Mouse (Mus musculus) central nervous system, embryonic 18 days (tissue): ENCODE data around the gene Fgf15. TPM values are rescaled to one million over a fixed set of nuclear protein-coding genes. Genes with fewer than 3 reads are reported as not detected.

Source experiments
- polyA plus RNA-seq: library from polyadenylated mRNA; depleted of rRNA; stranded (reverse); fragments of >200 nt; gene quantifications from 2 replicates; pipeline ENCODE4 v1.2.3, GENCODE M21; 2012; rRNA removed

Gene Fgf15
- polyA plus RNA-seq: 3.2 and 6.5 TPM in 2 replicates

GRCm38 (mm10) chr7:144896294-144897218 lies at the start of gene Fgf15:
Gene Fgf15 (plus strand): TSS chr7:144896531.

GRCm38 (mm10) chr7:144847067-144847466 lies 49.3 kb upstream of the Fgf15 start, which contains the start of gene Fgf4:
Gene Fgf4 (plus strand): TSS chr7:144847367.

DNA sequence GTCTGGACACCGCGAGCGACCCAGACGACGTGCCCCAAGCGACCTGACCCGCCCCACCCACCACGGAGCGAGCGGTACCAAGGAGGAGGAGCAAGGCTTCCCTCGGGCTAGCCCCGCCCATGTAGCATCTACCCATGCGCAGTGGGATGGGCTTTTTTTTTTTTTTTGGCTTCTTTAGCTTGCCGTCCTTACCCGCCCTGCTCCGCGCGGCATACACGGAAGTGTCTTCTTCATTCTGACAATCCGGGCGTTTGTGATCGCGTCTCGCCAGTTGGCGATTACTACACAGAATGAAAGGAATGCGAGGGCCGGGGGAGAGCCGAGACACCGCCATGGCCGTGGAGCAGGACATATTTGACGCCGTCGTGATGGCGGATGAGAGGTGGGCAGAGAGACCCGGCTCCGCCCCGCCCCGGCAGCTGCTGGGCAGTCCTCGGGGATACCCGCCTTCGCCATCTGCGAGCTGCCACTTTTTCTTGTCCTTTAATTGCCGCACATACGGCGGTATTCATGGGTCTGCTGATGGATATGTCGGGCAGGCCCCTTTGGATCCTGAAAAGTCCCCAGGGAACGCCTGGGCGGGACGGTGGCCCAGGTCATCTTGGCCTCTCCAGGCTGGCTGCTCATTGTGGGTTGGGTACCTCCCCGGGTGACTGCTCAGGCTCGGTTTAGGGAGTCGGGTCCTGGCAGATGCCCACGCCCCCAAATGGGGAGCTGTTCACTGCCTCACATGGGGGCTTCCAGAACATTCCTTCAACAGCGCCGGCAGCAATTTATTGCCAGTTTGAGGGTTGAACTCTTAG lies 18.8 kb downstream of the Fgf15 start, which contains the start of gene LTO1:
Gene LTO1, plus strand, starts transcription at position 153 of the 803 bp plus-strand sequence.

GRCm38 (mm10) chr7:144939344-144940002 lies 43.1 kb downstream of the Fgf15 start, which contains the start of gene Ccnd1:
Gene Ccnd1 (minus strand): TSS chr7:144939925.

Other genes starting within 250 kb of the Fgf15 start
- 6.5 and 8.3 TPM in 2 replicates for gene Ano1, start 144.6 kb upstream of the Fgf15 start, polyA plus RNA-seq
- gene Fgf3, start 58.4 kb upstream of the Fgf15 start, polyA plus RNA-seq: 1.6 and 4.9 TPM in 2 replicates
- not detected in 2 replicates for gene Fgf4, start 49.2 kb upstream of the Fgf15 start, polyA plus RNA-seq
- gene LTO1, start 18.6 kb downstream of the Fgf15 start, polyA plus RNA-seq: 50.6 and 55.9 TPM in 2 replicates
- gene Ccnd1, start 43.4 kb downstream of the Fgf15 start, polyA plus RNA-seq: 20.6 and 23.7 TPM in 2 replicates